Mouse (Mus musculus) ES-E14 (cell line): ENCODE measurements around the gene Car10. TPM values are rescaled to one million over a fixed set of nuclear protein-coding genes. Genes with fewer than 3 reads are reported as not detected.

ENCODE experiments used
- DNase-seq: peaks from one replicate; pipeline ENCODE4 v3.0.0-alpha.2; 2013; ENCODE audit warnings: low read depth, low spot score
- H3K27ac ChIP-seq: 2 replicates; pipeline ENCODE4 v1.5.1; 2012; ENCODE audit warnings: low read depth, mild to moderate bottlenecking, low read length, moderate library complexity, mixed read lengths; ENCODE audit not compliant: poor library complexity, insufficient read depth, severe bottlenecking
- H3K36me3 ChIP-seq: 2 replicates; pipeline ENCODE4 v1.6.1; 2012; ENCODE audit warnings: mild to moderate bottlenecking, low read length, moderate library complexity, mixed read lengths; ENCODE audit not compliant: control insufficient read depth, poor library complexity, insufficient read depth, severe bottlenecking
- H3K4me1 ChIP-seq, 2 experiments: fragments of 150-350 bp in 1 of 2; sonication (generic) in 1 of 2; 2 replicates each; pipeline ENCODE4 v1.6.1; 2012; ENCODE audit warnings: low read length in 2 of 2, mild to moderate bottlenecking in 1 of 2, mixed read lengths in 1 of 2; ENCODE audit not compliant: control insufficient read depth in 2 of 2, insufficient read depth in 2 of 2, poor library complexity in 1 of 2
- H3K4me3 ChIP-seq, 2 experiments: fragments of 150-350 bp in 1 of 2; sonication (generic) in 1 of 2; 2 replicates each; pipeline ENCODE4 v1.5.1; 2012; ENCODE audit warnings: low read length in 2 of 2, low read depth in 1 of 2, mild to moderate bottlenecking in 1 of 2, mixed read lengths in 1 of 2; ENCODE audit not compliant: insufficient read depth in 1 of 2, poor library complexity in 1 of 2, severe bottlenecking in 1 of 2
- H3K9ac ChIP-seq: 2 replicates; pipeline ENCODE4 v1.6.1; 2012; ENCODE audit warnings: low read depth, mild to moderate bottlenecking, low read length, mixed read lengths; ENCODE audit not compliant: poor library complexity, insufficient read depth, severe bottlenecking
- H3K9me3 ChIP-seq: fragments of 150-350 bp; sonication (generic); 2 replicates; pipeline ENCODE4 v1.6.1; 2012; ENCODE audit warnings: low read depth, mild to moderate bottlenecking, low read length; ENCODE audit not compliant: control insufficient read depth, insufficient read depth
- CHD2 ChIP-seq: IDR thresholded peaks from 2 replicates; pipeline ENCODE4 v1.6.1; 2014; ENCODE audit warnings: mild to moderate bottlenecking, low read depth, low read length, inconsistent platforms
- HCFC1 ChIP-seq: IDR thresholded peaks from 2 replicates; pipeline ENCODE4 v1.6.1; 2012; ENCODE audit warnings: low read length, inconsistent platforms, borderline replicate concordance; ENCODE audit not compliant: insufficient read depth
- MAFK ChIP-seq: IDR thresholded peaks from 2 replicates; pipeline ENCODE4 v1.6.1; 2014; ENCODE audit warnings: mild to moderate bottlenecking, low read depth, low read length, inconsistent platforms; ENCODE audit not compliant: insufficient read depth
- ZC3H11A ChIP-seq: IDR thresholded peaks from 2 replicates; pipeline ENCODE4 v1.6.1; 2012; ENCODE audit warnings: low read depth, mild to moderate bottlenecking, inconsistent platforms, low read length, borderline replicate concordance
- ZNF384 ChIP-seq: IDR thresholded peaks from 2 replicates; pipeline ENCODE4 v1.6.1; 2012; ENCODE audit warnings: low read depth, low read length, inconsistent platforms
- in situ Hi-C, 2 experiments: fragments of 600-800 bp; cut with MboI; formaldehyde crosslinking; loops; one replicate each; pipeline ENCODE4 v1.15.1; 2025; ENCODE audit warnings: low sequenced_read_pairs in 2 of 2, inconsistent platforms in 1 of 2; ENCODE audit not compliant: unreplicated experiment in 2 of 2
- total RNA-seq: library from RNA; depleted of rRNA; stranded (reverse); fragments of 300-350 nt; gene quantifications from 2 replicates; pipeline ENCODE4 v1.2.3, GENCODE M21; 2012

Car10 gene
- total RNA-seq, 1 experiment, result not detected

- Histone ChIP-seq H3K9me3 (no peaks in the 10 kb centered on the region), H3K4me1 (no peaks in the 10 kb centered on the region), H3K4me3 (no peak overlapping the region), H3K27ac (no peak overlapping the region), H3K36me3 (no peaks in the 10 kb centered on the region), H3K9ac (no peak overlapping the region)
- in situ Hi-C loops, result loop anchor here (25.0 kb wide), 1 partner anchor 296 kb away; no protein-coding TSS in a partner anchor
- DNase-seq, result no peak
- TF ChIP-seq CHD2, result no peak
Observed at GRCm38 (mm10) chr11:93516216-93516615, 418.4 kb downstream of the Car10 start.

DNA sequence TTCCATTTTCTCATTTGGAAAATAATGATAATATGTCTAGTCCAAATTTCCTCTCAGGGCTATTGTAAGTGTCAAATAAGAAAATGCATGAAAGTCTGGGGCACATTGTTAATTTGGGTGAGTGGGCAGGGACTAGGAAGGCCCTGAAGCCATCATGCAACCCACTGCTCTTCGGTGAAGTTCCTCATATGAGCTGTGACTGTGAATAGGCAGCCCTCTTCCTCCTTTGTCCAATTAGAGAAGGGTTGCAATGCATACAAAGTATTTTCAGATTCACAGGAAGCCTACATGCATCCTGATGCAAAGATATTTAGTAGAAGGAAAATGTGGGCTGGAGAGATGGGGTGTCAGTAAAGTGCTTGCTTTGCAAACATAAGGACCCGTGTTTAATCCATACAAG is 419.1 kb downstream of the Car10 start:
- no peak overlapping the region for H3K9ac ChIP-seq
- in situ Hi-C loops, result loop anchor here (25.0 kb wide), 1 partner anchor 295 kb away; no protein-coding TSS in a partner anchor
- no peaks in the 10 kb centered on the region for H3K9me3 ChIP-seq
- TF ChIP-seq ZC3H11A (no peak), HCFC1 (no peak), CHD2 (no peak), MAFK (no peak), ZNF384 (no peak)
- no peak for DNase-seq
- no peaks in the 10 kb centered on the region for H3K4me1 ChIP-seq
- H3K27ac ChIP-seq, result no peak overlapping the region
- H3K36me3 ChIP-seq, result no peaks in the 10 kb centered on the region
- no peak overlapping the region for H3K4me3 ChIP-seq

GRCm38 (mm10) chr11:93522501-93522900 is 424.7 kb downstream of the Car10 start:
- no peak for TF ChIP-seq HCFC1
- H3K27ac ChIP-seq, result no peak overlapping the region
- no peaks in the 10 kb centered on the region for H3K9me3 ChIP-seq
- in situ Hi-C loops, result loop anchor here (25.0 kb wide), 1 partner anchor 290 kb away; no protein-coding TSS in a partner anchor
- no peak overlapping the region for H3K4me3 ChIP-seq
- H3K9ac ChIP-seq, result no peak overlapping the region
- H3K4me1 ChIP-seq, result no peaks in the 10 kb centered on the region
- no peak for DNase-seq
- no peaks in the 10 kb centered on the region for H3K36me3 ChIP-seq

GRCm38 (mm10) chr11:93525921-93526320 is 428.1 kb downstream of the Car10 start:
- Histone ChIP-seq H3K36me3 (no peaks in the 10 kb centered on the region), H3K4me3 (no peak overlapping the region), H3K27ac (no peak overlapping the region), H3K4me1 (no peaks in the 10 kb centered on the region), H3K9ac (no peak overlapping the region), H3K9me3 (no peaks in the 10 kb centered on the region)
- TF ChIP-seq MAFK (no peak), HCFC1 (no peak), ZC3H11A (no peak), ZNF384 (no peak), CHD2 (no peak)
- in situ Hi-C loops, result no loop called here
- DNase-seq, result no peak

GRCm38 (mm10) chr11:93531029-93531680 is 433.3 kb downstream of the Car10 start:
- Histone ChIP-seq H3K4me1 (no peaks in the 10 kb centered on the region), H3K9ac (no peak overlapping the region), H3K9me3 (no peaks in the 10 kb centered on the region), H3K36me3 (no peaks in the 10 kb centered on the region), H3K4me3 (no peak overlapping the region), H3K27ac (no peak overlapping the region)
- TF ChIP-seq ZNF384, result no peak
- no peak for TF ChIP-seq CHD2
- DNase-seq, result no peak
- in situ Hi-C loops, result no loop called here
